Mouse (Mus musculus) gastrocnemius, adult 18-20 months (tissue): ENCODE data around the gene Gm10320. TPM values are rescaled to one million over a fixed set of nuclear protein-coding genes. Genes with fewer than 3 reads are reported as not detected.

Source experiments
- DNase-seq: peaks from one replicate; pipeline ENCODE4 v3.0.0; 2021; ENCODE audit warnings: low spot score
- total RNA-seq, 2 experiments: library from RNA; stranded (reverse); gene quantifications; 2 replicates each; pipeline ENCODE4 v1.2.3; 2021

The Gm10320 gene
- total RNA-seq, 2 experiments from 2014 or later: not detected

GRCm38 (mm10) chr13:98503601-98504000 lies 11.8 kb upstream of the Gm10320 start:
- DNase-seq: no peak

- no peak for DNase-seq
These were observed 11.1 kb upstream of the Gm10320 start for GRCm38 (mm10) chr13:98502813-98503341.

- no peak for DNase-seq
These were observed 10.5 kb upstream of the Gm10320 start for GRCm38 (mm10) chr13:98502236-98502812.

- no peak for DNase-seq
These were observed 9.5 kb upstream of the Gm10320 start for GRCm38 (mm10) chr13:98501321-98501720.

- DNase-seq: no peak
These were observed 8.8 kb upstream of the Gm10320 start for GRCm38 (mm10) chr13:98500471-98501125.

- DNase-seq: no peak
These were observed 6.8 kb upstream of the Gm10320 start for GRCm38 (mm10) chr13:98498561-98498960.

GRCm38 (mm10) chr13:98498080-98498479 lies 6.3 kb upstream of the Gm10320 start:
- no peak for DNase-seq

GRCm38 (mm10) chr13:98496917-98497870 lies 5.4 kb upstream of the Gm10320 start:
- no peak for DNase-seq

- DNase-seq: no peak
These were observed 2.8 kb upstream of the Gm10320 start for GRCm38 (mm10) chr13:98494492-98495064.

- DNase-seq: no peak
These were observed 911 bp upstream of the Gm10320 start for GRCm38 (mm10) chr13:98492569-98493255.

GRCm38 (mm10) chr13:98486726-98487125 lies 5.1 kb downstream of the Gm10320 start:
- DNase-seq: no peak

GRCm38 (mm10) chr13:98486161-98486560 lies 5.6 kb downstream of the Gm10320 start:
- no peak for DNase-seq

- DNase-seq: no peak
These were observed 6.4 kb downstream of the Gm10320 start for GRCm38 (mm10) chr13:98485440-98485839.

GRCm38 (mm10) chr13:98477991-98478390 lies 13.8 kb downstream of the Gm10320 start:
- DNase-seq: no peak

- DNase-seq: no peak
These were observed 14.8 kb downstream of the Gm10320 start for GRCm38 (mm10) chr13:98476839-98477495.

GRCm38 (mm10) chr13:98476175-98476838 lies 15.5 kb downstream of the Gm10320 start:
- no peak for DNase-seq

- DNase-seq: no peak
These were observed 16.1 kb downstream of the Gm10320 start for GRCm38 (mm10) chr13:98475681-98476080.

- DNase-seq: no peak
These were observed 18.8 kb downstream of the Gm10320 start for GRCm38 (mm10) chr13:98473034-98473433.

GRCm38 (mm10) chr13:98471756-98472155 lies 20.0 kb downstream of the Gm10320 start:
- no peak for DNase-seq

GRCm38 (mm10) chr13:98470321-98470720 lies 21.5 kb downstream of the Gm10320 start:
- DNase-seq: no peak
